Mouse (Mus musculus) MEL-GATA-1-ER (cell line): Measurements from ENCODE around the gene St3gal3.

Source experiments
- DNase-seq: peaks from one replicate; pipeline ENCODE4 v3.0.0-alpha.2; 2012; ENCODE audit warnings: low read depth; ENCODE audit errors: extremely low read depth

St3gal3 gene

DNA sequence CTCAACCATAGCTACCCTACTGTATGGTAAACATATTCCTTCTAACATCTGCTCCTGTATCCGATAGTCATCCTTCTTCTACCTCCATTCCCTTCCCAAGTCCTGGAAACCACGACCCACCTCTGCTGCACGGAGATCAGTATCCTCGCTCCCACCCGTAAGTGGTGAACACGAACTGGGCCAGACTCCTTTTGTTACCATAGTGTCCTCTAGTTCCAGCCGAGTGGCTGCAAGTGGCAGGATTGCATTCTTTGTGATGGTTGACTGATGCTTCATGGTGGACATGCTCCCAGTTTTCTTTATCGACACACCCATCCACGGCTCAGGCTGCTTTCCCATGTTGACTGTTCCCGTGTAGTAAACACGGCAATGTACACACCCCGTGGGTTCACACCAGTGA, 144.9 kb downstream of the St3gal3 start:
- no peak for DNase-seq

DNA sequence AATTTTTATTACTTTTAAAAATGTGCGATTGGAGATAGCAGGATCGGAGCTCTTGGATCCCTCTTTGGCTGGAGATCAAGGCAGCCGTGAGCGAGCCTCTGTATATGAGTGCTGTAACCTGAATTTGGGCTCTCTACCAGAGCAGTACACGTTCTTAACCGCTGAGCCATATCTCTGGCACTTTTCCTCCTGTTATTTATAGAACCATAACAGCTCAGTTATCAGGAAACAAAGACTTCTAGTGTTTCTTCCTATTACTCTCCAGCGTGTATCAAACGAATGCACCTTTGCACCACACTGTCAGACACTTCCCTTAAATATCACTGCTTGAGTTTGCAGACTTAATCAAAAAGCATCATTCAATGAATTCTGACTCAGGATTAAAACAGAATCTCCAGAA, 147.9 kb downstream of the St3gal3 start:
- peak; percentile 90 for DNase-seq

DNA sequence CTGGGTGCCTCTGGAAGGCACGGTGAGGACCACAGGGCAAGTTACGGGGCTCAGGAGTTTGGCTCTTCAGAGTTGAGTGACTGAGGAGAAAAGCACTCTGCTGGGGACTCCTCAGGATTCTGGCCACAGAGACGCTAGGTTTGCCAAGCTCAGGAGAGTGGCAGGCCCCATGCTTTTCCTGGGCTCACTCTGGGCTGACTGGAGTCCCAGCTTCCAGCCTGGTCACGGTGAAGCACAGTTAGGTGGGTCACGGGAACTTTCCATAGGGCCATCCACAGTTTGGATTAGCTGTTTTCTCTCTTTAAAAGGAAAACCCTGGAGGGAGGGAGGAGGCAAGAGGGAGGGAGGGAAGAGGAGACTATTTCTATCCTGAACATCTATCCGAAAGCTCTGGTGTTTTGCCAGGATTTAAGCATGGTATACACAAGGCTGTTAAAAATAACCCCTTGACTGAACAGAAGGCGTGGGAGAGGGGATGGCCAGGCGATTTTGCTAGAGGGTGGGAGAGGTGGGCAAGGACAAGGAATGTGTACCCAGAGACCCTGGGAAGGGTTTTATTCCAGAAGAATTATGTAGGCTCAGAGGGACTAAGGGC, 149.6 kb downstream of the St3gal3 start:
- no peak for DNase-seq

DNA sequence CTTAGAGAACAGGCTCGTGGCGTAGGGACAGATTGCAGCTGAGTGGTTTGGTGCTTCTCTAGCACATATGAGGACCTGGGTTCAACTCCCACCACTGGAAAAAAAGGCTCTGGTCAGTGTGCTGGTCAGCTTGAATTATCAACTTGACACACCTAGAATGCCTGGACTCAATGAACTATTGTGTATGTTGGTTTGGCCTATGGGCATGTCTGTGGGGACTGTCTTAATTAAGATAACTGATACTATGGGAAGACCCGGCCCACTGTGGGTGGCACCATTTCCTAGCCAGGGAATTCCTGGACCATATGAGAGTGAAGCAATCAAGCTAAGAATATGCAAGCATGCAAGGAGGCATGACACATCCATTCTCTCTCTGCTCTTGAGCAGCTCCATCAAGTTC, 150.5 kb downstream of the St3gal3 start:
- no peak for DNase-seq

DNA sequence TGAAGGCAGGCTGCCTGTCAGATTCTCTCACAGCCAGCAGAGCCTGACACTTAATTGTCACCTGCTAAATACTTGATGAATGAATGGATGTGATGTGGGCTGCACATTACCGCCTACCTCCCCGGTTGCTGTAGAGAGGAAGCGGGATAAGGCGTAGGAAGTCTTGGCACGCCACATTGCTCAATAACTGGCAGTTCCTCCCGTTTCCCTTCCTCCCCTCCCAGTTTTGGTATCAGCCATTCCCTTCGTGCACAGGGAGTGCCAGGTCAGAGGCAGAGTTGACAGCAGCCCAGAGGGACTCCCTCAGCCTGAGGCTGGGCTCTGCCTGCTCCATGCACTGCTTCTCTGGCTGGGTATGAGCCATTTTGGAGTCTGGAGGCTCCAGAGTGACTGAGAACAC, 152.0 kb downstream of the St3gal3 start:
- no peak for DNase-seq

DNA sequence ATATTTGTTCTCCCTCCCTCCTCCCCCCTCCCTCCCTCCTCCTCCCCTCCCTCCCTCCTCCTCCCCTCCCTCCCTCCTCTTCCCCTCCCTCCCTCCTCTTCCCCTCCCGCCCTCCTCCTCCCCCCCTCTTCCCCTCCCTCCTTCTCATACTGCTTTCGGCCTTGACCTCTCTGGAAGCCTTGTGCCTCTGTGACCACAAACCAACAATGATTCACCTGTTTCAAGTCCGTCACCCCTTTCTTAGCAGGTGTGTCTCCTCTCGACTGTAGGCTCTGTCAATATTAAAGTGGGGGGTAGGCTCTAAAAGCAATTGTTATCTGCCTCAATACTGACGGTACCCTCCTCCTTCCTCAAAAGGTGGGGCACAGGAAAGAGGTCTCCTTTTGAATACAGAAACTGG, 153.2 kb downstream of the St3gal3 start:
- no peak for DNase-seq

DNA sequence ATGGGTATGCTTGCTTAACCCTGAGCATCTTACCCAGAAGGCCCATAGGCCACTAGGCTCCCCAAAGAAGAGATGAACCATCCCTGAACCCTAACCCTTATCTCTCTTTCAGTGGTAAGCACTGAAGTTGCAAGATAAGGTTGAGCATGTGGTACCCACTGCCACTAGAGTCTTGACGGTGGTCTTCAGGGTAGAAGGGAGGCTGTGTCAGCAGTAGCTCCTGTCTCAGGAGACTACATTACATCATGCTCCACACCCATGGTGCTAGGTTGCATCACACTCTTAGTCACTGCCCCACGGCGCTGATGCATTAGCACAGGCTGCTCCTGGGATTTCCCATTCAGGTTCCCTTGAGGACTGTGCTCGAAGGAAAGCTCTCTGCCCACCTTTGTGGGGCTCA, 154.6 kb downstream of the St3gal3 start:
- DNase-seq = no peak

DNA sequence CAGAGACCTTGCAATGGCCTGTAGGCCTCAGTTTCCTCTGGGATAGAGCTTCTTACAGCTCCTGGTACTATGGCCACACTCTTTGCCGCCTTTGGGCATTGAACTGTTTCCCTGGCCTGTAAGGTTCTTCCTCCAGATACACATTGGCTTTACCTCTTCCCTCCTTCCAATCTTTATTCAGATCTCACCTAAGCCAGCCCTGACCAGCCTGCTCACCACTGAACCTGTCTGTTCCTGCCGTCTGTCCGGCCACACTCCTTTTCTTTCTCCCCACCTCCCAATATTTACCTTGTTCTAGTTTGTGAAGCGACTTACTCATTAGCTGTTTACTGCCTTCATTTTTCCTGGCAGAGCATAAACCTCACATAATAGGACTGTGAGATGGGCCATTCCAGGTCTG, 155.5 kb downstream of the St3gal3 start:
- DNase-seq = no peak

DNA sequence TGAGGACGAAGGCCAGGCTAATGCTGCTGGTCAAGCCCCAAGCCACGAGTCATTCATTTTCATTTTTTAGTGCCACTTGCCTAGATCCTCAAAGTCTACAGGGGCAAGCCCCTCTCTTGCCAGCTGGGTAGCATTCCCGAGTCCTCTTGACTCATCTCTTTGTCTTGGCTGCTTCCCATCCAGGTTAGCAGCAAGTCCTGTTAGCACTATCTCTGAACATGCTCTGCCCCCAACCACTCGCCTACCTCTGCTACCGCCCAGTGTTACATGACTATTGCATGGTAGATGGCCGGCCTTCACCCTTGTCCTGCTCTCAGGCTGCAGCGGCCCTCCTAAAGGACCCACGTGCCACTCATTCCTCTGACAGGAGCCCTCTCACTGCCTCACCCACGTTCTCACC, 156.4 kb downstream of the St3gal3 start:
- DNase-seq = no peak

DNA sequence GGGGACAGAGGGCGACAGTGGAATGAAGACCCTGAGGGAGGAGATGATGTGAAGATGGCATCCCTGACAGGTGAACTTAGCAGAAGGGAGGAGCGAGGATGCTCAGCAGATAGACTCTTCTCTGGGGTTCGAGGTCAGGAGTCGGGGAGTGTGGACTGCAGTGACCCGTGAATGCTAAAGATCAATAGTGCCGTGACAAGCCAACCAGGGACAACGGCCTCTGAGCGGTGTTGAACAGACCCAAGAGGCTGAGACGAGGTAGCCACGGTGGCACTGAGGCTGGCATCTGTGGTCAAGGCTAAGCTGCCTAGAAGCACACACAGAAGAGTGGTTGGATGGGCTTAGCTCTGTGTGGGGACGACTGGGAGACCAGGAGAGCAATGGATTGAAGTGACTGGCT, 156.9 kb downstream of the St3gal3 start:
- no peak for DNase-seq

DNA sequence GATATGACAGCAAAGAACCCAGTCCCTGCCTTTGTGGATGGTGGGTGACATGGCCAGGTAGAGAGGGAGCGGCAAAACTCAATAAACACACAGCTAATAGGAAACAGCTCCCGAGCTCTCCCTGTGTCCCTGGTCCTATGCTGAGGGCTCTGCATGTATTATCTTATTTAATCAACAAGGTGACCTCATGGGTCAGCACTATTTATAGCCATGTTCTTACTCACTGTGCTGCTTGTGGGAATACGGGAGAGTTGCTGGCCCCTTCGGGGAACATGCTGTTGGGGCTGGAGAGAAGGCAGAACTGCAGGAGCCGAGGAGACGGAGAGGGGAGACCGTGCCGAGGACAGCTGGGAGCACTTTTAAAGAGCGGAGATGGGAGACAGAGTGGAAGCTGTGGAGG, 157.3 kb downstream of the St3gal3 start:
- DNase-seq = no peak

DNA sequence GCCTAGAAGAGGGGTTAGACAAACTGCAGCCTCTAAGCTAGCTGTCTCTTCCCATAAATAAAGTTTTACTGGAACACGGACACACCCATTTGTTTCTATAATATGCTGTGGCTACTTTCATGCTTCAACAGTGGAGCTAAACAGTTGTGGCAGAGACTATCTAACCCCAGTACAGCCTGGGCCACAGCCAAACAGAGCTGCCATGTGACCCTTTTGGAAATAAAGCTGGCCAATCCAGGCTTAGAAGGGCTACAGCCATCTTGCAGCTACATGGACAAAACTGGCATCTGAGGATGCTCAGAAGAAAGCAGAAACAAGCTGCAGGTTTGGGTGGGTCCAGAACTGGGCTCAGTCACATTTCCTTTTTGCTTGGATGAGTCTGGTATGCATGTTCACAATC, 158.9 kb downstream of the St3gal3 start:
- DNase-seq = no peak

DNA sequence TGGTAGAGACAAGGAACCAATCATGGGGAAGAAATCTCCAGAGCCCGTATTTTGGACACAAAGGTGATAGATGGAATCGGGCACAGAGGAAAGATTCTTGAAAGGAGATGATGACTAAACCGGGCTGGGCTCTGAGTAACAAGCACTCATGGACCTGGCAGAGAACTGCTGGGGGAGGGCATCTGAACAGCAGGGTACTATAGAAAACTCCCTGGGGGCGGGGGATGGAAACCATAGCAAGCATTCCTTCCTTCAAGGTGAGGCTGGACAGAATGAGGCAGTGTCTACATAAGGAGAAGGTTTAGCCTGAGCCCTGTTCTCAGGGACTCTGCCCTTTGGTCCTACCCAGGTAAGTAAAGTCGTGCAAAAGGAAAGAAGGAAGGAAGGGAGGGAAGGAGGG, 160.0 kb downstream of the St3gal3 start:
- no peak for DNase-seq

DNA sequence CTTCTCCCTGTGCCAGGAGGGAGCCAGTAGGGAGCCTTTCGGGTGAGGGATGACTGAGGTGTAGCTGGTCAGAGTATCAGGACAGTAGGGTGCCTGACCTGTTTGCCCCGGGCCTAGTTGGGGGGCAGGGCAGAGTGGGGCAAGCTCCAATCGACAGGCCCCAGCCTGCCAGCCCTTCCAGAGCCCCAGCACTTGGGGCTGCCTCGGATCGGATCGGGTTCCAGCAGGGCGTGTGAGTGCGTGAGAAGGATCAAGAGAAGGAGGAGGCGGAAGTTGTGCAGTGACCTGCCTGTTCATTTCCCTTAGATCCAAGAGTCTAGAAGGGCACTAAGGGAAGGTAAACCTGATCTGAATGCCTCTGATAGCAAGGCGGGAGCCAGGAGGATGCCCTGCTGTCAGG, 161.7 kb downstream of the St3gal3 start:
- no peak for DNase-seq

DNA sequence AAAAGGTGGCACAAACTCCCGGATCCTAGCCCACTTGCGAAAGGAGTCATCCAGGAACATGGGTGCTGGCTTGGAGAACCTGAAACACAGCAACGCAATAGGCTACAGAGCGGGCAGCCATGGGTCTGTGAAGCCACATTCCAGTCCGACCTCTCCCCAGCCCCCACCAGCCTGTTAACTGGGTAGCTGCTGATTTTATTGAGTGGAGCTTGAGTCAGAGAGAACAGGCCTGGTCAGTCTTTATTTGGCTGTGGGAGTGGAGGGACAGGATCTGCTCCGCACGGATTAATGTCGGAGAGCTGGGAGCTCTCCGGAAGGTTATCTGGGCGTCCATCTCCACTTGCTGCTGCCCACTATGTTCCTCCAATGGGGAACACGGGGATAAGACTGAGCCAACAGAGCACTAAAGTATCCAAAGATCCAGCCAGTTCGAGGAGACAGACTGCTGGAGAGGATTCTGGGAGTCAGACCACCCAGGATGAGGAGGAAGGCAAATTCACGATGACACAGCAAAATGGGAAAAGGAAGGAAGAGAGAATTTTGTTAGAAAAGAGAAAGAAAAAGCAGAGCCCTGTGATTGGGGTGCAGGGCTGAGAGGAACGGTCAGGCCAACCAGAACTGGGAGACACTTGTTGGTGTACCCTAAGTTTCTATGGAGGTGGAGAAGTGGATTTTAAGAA, 170.2 kb downstream of the St3gal3 start:
- DNase-seq = no peak

DNA sequence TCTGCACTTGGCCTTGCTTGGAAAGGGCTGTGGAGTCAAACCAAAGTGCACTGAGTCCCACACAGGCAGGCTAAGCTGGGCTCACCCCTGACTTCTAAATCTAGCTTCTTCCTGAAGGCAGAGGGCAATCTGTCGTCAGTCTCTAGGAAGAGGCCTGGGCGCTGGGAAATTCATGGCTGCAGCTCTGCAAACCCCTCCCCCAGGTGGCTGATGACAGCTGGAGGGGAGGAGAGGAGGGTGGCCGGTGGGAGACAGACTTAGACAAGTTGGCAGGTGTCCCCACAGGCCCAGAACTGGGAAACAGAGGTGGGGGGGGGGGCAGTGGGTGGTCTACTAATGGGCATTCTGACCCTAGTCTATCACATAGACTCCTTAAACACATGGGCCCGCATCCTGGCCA, 177.2 kb downstream of the St3gal3 start:
- no peak for DNase-seq

DNA sequence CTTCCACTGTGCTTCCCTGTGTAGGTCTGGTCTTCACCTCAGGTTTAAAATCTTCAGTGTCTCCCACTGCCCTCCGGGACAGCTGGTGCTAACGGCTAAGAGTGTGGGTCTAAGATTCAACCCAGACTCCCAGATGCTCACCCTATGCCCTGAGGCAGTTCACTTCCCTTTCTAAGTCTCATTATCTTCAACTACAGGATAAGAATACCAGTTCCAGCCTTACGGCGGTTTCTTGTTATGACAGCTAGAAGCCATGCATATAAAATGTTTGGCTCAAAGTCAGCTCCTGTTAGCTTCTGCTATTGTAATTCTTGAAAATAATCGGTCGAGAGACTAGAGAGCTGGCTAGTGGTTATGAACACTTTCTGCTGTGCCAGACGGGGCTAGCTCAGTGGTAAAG, 187.2 kb downstream of the St3gal3 start:
- peak; percentile 82 for DNase-seq

DNA sequence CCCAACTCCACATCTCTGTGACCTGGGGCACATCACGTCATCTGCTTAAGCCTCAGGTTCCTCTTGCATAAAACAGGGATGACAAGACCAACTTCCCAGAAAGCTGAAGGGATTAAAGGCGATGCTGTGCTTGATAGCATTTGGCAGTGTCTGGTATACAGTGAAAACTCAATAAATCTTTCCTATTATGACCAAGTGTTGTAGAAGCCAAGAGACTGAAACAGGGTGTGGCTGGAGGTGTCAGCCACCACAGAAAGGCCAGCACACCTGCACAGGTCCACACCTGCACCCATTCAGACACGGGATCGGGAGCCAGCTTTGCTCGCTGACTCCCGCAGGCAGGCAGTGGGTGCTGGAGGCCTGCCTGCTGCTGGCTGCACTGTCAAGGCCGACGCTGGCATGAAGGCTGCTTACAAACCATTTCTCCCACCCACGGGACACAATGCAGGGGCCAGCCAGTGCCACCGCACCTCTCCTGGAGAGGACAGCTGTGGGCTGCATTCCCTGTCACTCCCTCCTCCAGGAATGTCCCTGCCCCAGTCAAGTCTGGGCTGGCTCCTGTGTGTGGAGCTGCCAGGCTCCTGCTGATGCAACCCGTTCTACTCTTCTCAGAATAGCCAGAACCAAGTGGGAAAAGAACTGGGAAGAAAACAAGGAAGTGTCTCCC, 187.9 kb downstream of the St3gal3 start:
- no peak for DNase-seq

DNA sequence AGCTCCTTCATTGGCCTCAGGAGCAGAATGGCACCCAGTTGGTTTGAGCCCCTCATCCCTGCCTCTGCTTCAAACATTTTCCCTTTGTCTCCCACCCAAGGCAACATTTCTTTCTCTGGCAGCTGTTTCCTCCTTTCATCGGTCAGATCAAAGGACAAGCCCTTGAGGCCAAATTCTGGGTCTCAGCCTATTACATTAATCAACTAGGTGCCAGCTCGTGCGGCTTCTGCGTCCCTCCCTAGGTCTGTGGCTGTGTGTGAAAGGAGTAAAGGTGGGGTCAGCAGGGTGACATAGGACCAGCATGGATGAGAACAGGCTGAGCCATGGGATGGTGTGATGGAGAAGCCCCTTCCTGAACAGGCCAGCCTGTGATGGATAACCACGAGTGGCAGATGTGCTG, 191.4 kb downstream of the St3gal3 start:
- DNase-seq = no peak

DNA sequence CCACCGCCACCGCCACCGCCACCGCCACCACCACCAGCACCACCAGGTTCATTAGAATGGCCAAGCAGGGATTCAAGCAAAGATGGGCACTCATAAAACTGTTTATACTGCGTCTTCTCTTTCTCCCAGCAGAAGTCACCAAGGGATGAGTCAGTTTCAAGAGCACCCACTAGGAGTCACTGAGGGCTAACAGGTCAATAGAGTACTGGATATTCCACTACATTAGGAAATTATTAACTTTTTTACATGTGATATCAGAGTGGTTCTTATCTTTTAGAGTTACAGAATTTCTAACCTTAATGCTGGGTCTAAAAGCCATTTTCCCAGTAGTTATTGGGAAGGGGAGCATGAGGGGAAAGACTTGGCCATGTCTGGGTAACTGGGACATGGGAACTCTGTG, 197.8 kb downstream of the St3gal3 start:
- no peak for DNase-seq

DNA sequence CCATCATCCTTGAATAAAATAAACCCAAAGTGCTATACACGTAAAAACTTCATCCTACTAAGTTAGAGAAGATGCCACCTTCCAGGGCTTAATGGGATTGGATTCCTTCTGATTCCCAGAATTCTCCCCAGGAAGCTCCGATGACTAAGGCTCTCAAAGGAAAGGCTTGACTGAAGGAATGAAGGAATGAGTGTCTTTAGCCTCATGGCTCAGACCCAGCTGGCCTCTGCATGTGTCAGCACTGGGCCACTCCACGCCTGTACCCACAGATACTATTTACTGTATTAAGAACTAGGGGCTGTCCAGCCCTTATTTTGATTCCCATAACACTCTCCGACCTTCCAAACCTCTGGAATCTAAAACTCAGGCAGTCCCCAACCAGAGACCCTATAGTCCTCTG, 200.6 kb downstream of the St3gal3 start:
- DNase-seq = no peak

DNA sequence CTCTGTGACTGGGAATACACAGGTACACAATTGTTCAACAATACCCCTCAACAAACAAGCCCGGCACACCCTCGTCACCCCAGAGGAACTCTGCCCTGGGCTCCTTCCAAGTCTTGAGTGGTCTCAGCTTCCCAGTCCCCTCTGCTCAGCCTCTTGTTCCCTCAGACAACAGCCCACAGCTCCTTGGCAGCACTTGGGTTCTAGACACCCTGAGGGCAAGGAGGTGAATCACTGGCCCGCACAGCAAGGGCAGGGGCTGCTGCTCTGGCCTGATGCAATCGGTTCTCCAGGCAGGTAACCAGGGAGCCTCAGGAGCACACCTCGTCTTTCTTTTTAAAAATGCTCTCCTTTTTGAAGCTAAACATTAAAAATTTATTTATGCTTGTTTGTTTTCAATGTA, 201.5 kb downstream of the St3gal3 start:
- DNase-seq = no peak

DNA sequence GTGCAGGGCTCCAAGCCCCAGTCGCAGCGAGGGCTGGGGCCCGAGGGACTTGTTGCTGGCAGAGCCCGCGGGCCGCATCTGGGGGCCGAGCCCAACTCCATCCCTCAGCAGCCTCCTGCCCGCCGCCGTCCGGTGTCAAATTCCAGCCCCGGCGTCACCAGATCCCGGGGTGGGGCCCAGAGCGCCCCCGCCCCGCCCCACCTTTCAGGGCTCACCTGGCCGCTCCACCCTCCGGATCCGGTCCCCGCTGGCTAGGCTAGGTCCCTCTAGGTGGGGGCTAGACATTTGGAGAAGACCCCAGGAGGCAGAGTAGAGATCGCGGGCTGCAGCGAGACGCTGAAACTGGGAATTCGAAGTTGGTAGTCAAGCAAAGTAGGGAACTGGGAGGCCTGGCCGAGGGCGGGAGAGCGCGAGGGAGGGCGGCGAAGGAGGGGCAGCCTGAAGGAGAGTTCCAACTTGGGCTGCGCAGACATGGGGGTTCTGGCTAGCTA, 205.3 kb downstream of the St3gal3 start, which contains the start of gene Artn:
Gene Artn (minus strand): TSS at position 373 of the 491 bp plus-strand sequence.
- DNase-seq = no peak
